In genomic region chr4:129017150-129017549, GRCm38 (mm10) we compare ENCODE assay signal across 28 mouse cellular contexts. TPM values are rescaled to one million over a fixed set of nuclear protein-coding genes. Genes with fewer than 3 reads are reported as not detected.
DNase-seq lines count a peak whose midpoint lies in the region; ATAC-seq and TF ChIP-seq lines count a peak whose summit lies in the region.
"Had no signal": no experiment of that assay in that cellular context is flagged by ENCODE, and none has a peak within 500 bp of the region (broad histone marks: within the 10 kb centered on the region; RNA-seq: fewer than 3 reads in every experiment).

No protein-coding gene starts in this region.

- no peaks in the 10 kb centered on the region for H3K79me2 ChIP-seq in C2C12 (ENCODE audit: control insufficient read depth, insufficient read depth)

- intact Hi-C loops in heart, postnatal 25 days (cut with DNase I), result no loop called here

- no peak overlapping the region for H3K4me2 ChIP-seq in heart, postnatal 0 days (ENCODE audit: low read depth, low read length)
- no peak overlapping the region for H3K4me2 ChIP-seq in neural tube, embryonic 15.5 days
- H3K4me2 ChIP-seq: embryonic facial prominence, embryonic 15.5 days; hindbrain, embryonic 15.5 days; intestine, embryonic 15.5 days; limb, embryonic 15.5 days; liver, embryonic 15.5 days; neural tube, embryonic 12.5 days had no signal

- H3K4me3 ChIP-seq in heart, postnatal 0 days (ENCODE audit: low read depth, low read length), result no peak overlapping the region
- H3K4me3 ChIP-seq in C2C12 (ENCODE audit: insufficient read depth, poor library complexity, severe bottlenecking), result no peak overlapping the region
- no peak overlapping the region for H3K4me3 ChIP-seq in embryonic facial prominence, embryonic 10.5 days
- no peak overlapping the region for H3K4me3 ChIP-seq in neural tube, embryonic 15.5 days (replicated peaks)
- H3K4me3 ChIP-seq: embryonic facial prominence, embryonic 15.5 days; hindbrain, embryonic 15.5 days; intestine, embryonic 15.5 days; limb, embryonic 15.5 days; liver, embryonic 15.5 days; neural tube, embryonic 12.5 days had no signal

- peaks cover 37% of the 10 kb centered on the region for H3K4me1 ChIP-seq in heart, postnatal 0 days (ENCODE audit: control insufficient read depth, insufficient read depth)
- peaks cover 15% of the 10 kb centered on the region for H3K4me1 ChIP-seq in embryonic facial prominence, embryonic 10.5 days
- peaks cover 26% of the 10 kb centered on the region for H3K4me1 ChIP-seq in neural tube, embryonic 15.5 days
- H3K4me1 ChIP-seq: neural tube, embryonic 12.5 days had no signal

- no peak for TF ChIP-seq CTCF in heart, postnatal 0 days (IDR thresholded peaks at IDR 0.05; ENCODE audit: low read depth)
- no peak for TF ChIP-seq CTCF in C2C12 (IDR thresholded peaks at IDR 0.05; ENCODE audit: control insufficient read depth, insufficient read depth, insufficient read length)

- H3K9me3 ChIP-seq in heart, postnatal 0 days (replicated peaks; ENCODE audit: control insufficient read depth, low read length), result no peaks in the 10 kb centered on the region
- H3K9me3 ChIP-seq in embryonic facial prominence, embryonic 10.5 days, result no peaks in the 10 kb centered on the region
- no peaks in the 10 kb centered on the region for H3K9me3 ChIP-seq in neural tube, embryonic 15.5 days (replicated peaks)
- H3K9me3 ChIP-seq: embryonic facial prominence, embryonic 15.5 days; G1E; hindbrain, embryonic 15.5 days; intestine, embryonic 15.5 days; limb, embryonic 15.5 days; liver, embryonic 15.5 days; neural tube, embryonic 12.5 days had no signal

- no peak for ATAC-seq in heart, postnatal 0 days (ENCODE audit: insufficient read depth, low read depth)
- peak; percentile 34 for ATAC-seq in common myeloid progenitor, adult 5-6 weeks (replicated peaks; ENCODE audit: low read depth, poor library complexity, severe bottlenecking)
- no peak for ATAC-seq in neural tube, embryonic 15.5 days (ENCODE audit: low FRiP score)
- ATAC-seq: activated CD4-positive, CD25-positive, alpha-beta regulatory T cell, adult 4 months; intestine, embryonic 15.5 days had no signal

- H3K36me3 ChIP-seq in heart, postnatal 0 days (replicated peaks; ENCODE audit: control insufficient read depth, insufficient read depth, low read length), result no peaks in the 10 kb centered on the region
- H3K36me3 ChIP-seq in C2C12 (ENCODE audit: control insufficient read depth, insufficient read depth), result no peaks in the 10 kb centered on the region
- H3K36me3 ChIP-seq in embryonic facial prominence, embryonic 10.5 days (replicated peaks), result no peaks in the 10 kb centered on the region
- no peaks in the 10 kb centered on the region for H3K36me3 ChIP-seq in neural tube, embryonic 15.5 days
- H3K36me3 ChIP-seq: embryonic facial prominence, embryonic 15.5 days; hindbrain, embryonic 15.5 days; intestine, embryonic 15.5 days; limb, embryonic 15.5 days; liver, embryonic 15.5 days; neural tube, embryonic 12.5 days had no signal

- no peak for TF ChIP-seq EP300 in heart, postnatal 0 days (IDR thresholded peaks at IDR 0.05; ENCODE audit: low read depth)

- 62% methylated on average over 10 of the region's 10 CpGs for WGBS in heart, postnatal 0 days
- 88% methylated on average over 10 of the region's 10 CpGs for WGBS in embryonic facial prominence, embryonic 10.5 days
- WGBS in neural tube, embryonic 15.5 days, result 86% methylated on average over 10 of the region's 10 CpGs

- peak overlapping the region; percentile 67 for H3ac ChIP-seq in C2C12 (ENCODE audit: control insufficient read depth, insufficient read length, low read depth)

- no peak overlapping the region for H3K27ac ChIP-seq in heart, postnatal 0 days (ENCODE audit: low read depth)
- H3K27ac ChIP-seq in embryonic facial prominence, embryonic 10.5 days (replicated peaks), result no peak overlapping the region
- H3K27ac ChIP-seq in neural tube, embryonic 15.5 days (replicated peaks), result no peak overlapping the region
- H3K27ac ChIP-seq: embryonic facial prominence, embryonic 15.5 days; hindbrain, embryonic 15.5 days; intestine, embryonic 15.5 days; limb, embryonic 15.5 days; liver, embryonic 15.5 days; neural tube, embryonic 12.5 days had no signal

- no peaks in the 10 kb centered on the region for H3K27me3 ChIP-seq in heart, postnatal 0 days (ENCODE audit: control insufficient read depth, insufficient read depth, low read length)
- H3K27me3 ChIP-seq in C2C12 (ENCODE audit: control insufficient read depth, insufficient read depth, insufficient read length), result no peaks in the 10 kb centered on the region
- no peaks in the 10 kb centered on the region for H3K27me3 ChIP-seq in embryonic facial prominence, embryonic 10.5 days (replicated peaks; ENCODE audit: low read depth, poor library complexity, severe bottlenecking)
- H3K27me3 ChIP-seq in neural tube, embryonic 15.5 days (replicated peaks), result no peaks in the 10 kb centered on the region
- H3K27me3 ChIP-seq: embryonic facial prominence, embryonic 15.5 days; hindbrain, embryonic 15.5 days; intestine, embryonic 15.5 days; limb, embryonic 15.5 days; liver, embryonic 15.5 days; neural tube, embryonic 12.5 days had no signal

- no peak overlapping the region for H3K9ac ChIP-seq in heart, postnatal 0 days (replicated peaks; ENCODE audit: low read depth, low read length)
- no peak overlapping the region for H3K9ac ChIP-seq in neural tube, embryonic 15.5 days (replicated peaks)
- H3K9ac ChIP-seq: embryonic facial prominence, embryonic 15.5 days; hindbrain, embryonic 15.5 days; intestine, embryonic 15.5 days; limb, embryonic 15.5 days; liver, embryonic 15.5 days; neural tube, embryonic 12.5 days had no signal

- no peaks in the 10 kb centered on the region for H3K79me3 ChIP-seq in C2C12 (ENCODE audit: low read depth)

- DNase-seq in heart, postnatal 0 days (ENCODE audit: low spot score), result peak; percentile 15
- no peak for DNase-seq in heart, postnatal 25 days (ENCODE audit: low spot score)
- no peak for DNase-seq in Muller cell, postnatal 12 days (ENCODE audit: inconsistent ontology term)
- no peak for DNase-seq in embryonic facial prominence, embryonic 10.5 days (ENCODE audit: low spot score)
- DNase-seq: adrenal gland, adult 8-10 months; cerebellum, adult 8-10 months; cerebellum, postnatal 36 days; gastrocnemius, postnatal 25 days; heart, adult 18-20 months; heart, postnatal 36 days; kidney, adult 8-10 months; kidney, postnatal 14 days; left cerebral cortex, postnatal 4 days; midbrain, embryonic 14.5 days; right cerebral cortex, adult 18-20 months; right cerebral cortex, postnatal 4 days; thymus, postnatal 14 days had no signal

TF ChIP-seq in C2C12, 6 proteins besides CTCF, POLR2A, EP300 and RAD21:
- TF ChIP-seq MYOG (IDR thresholded peaks at IDR 0.05; ENCODE audit: control insufficient read depth, extremely low read depth, insufficient read length) (no peak), FOSL1 (IDR thresholded peaks at IDR 0.05; ENCODE audit: insufficient read depth, low read length, poor library complexity, severe bottlenecking) (peak; percentile 4)

RNA-seq across cellular contexts. Expression of gene Ak2, which starts 25.4 kb away (rescaled TPM):
- total RNA-seq in heart, postnatal 0 days (2014; rRNA removed; ENCODE audit: low replicate concordance), result 46.0 and 58.6 TPM in 2 replicates
- 148 and 153 TPM in 2 replicates for polyA plus RNA-seq in heart, postnatal 0 days (2015; fragmentation: Nextera tagmentation; extraction: Ambion mirVana)
- 10 to 100 TPM; 72.9 to 73.9 TPM for total RNA-seq in heart, postnatal 25 days (2021)
- polyA plus RNA-seq in C2C12 (2012; fragmentation: generic; extraction: Trizol), result 176 TPM
- 148 and 164 TPM in 2 replicates for total RNA-seq in common myeloid progenitor, adult 5-6 weeks (2017)
- 219 and 224 TPM in 2 replicates for polyA plus RNA-seq in embryonic facial prominence, embryonic 10.5 days (2016; fragmentation: Nextera tagmentation; extraction: Ambion mirVana)
- polyA plus RNA-seq in neural tube, embryonic 15.5 days (2015; fragmentation: Nextera tagmentation; extraction: Ambion mirVana), result 90.2 and 120 TPM in 2 replicates

RNA-seq across cellular contexts. Expression of gene Rnf19b, which starts 40.9 kb away (rescaled TPM):
- 25.6 and 46.0 TPM in 2 replicates for total RNA-seq in heart, postnatal 0 days (2014; rRNA removed; ENCODE audit: low replicate concordance)
- 5.8 and 7.2 TPM in 2 replicates for polyA plus RNA-seq in heart, postnatal 0 days (2015; fragmentation: Nextera tagmentation; extraction: Ambion mirVana)
- 10 to 100 TPM; 21.8 to 21.9 TPM for total RNA-seq in heart, postnatal 25 days (2021)
- 53.5 TPM for polyA plus RNA-seq in C2C12 (2012; fragmentation: generic; extraction: Trizol)
- 33.2 and 35.7 TPM in 2 replicates for total RNA-seq in common myeloid progenitor, adult 5-6 weeks (2017)
- 7.9 and 8.4 TPM in 2 replicates for polyA plus RNA-seq in embryonic facial prominence, embryonic 10.5 days (2016; fragmentation: Nextera tagmentation; extraction: Ambion mirVana)
- polyA plus RNA-seq in neural tube, embryonic 15.5 days (2015; fragmentation: Nextera tagmentation; extraction: Ambion mirVana), result 29.9 and 34.5 TPM in 2 replicates

RNA-seq across cellular contexts. Expression of gene Azin2, which starts 54.9 kb away (rescaled TPM):
- 4.8 and 7.7 TPM in 2 replicates for total RNA-seq in heart, postnatal 0 days (2014; rRNA removed; ENCODE audit: low replicate concordance)
- polyA plus RNA-seq in heart, postnatal 0 days (2015; fragmentation: Nextera tagmentation; extraction: Ambion mirVana), result 6.0 and 7.1 TPM in 2 replicates
- 1 to 10 TPM; 2.1 to 3.2 TPM for total RNA-seq in heart, postnatal 25 days (2021)
- polyA plus RNA-seq in C2C12 (2012; fragmentation: generic; extraction: Trizol), result 12.5 TPM
- 1.1 and 1.6 TPM in 2 replicates for total RNA-seq in common myeloid progenitor, adult 5-6 weeks (2017)
- 11.4 and 12.1 TPM in 2 replicates for polyA plus RNA-seq in embryonic facial prominence, embryonic 10.5 days (2016; fragmentation: Nextera tagmentation; extraction: Ambion mirVana)
- polyA plus RNA-seq in neural tube, embryonic 15.5 days (2015; fragmentation: Nextera tagmentation; extraction: Ambion mirVana), result 20.3 and 20.7 TPM in 2 replicates
- total RNA-seq: G1E had no signal
- polyA plus RNA-seq: G1E had no signal
